In genomic region chr7:118462818-118463762, GRCm38 (mm10) we compare ENCODE assay signal across 10 mouse cellular contexts. TPM values are rescaled to one million over a fixed set of nuclear protein-coding genes. Genes with fewer than 3 reads are reported as not detected.
A peak's percentile ranks its signal among the peaks of the same experiment; 100 is the strongest.
DNase-seq lines count a peak whose midpoint lies in the region; ATAC-seq and TF ChIP-seq lines count a peak whose summit lies in the region.
"Had no signal": no experiment of that assay in that cellular context is flagged by ENCODE, and none has a peak within 500 bp of the region (broad histone marks: within the 10 kb centered on the region; RNA-seq: fewer than 3 reads in every experiment).

No protein-coding gene starts in this region.

- no peak for TF ChIP-seq EP300 in stomach, postnatal 0 days (optimal IDR thresholded peaks at IDR 0.05)

- H3K27ac ChIP-seq in forebrain, embryonic 13.5 days: no peak overlapping the region
- H3K27ac ChIP-seq in forebrain, embryonic 10.5 days: no peak overlapping the region
- no peak overlapping the region for H3K27ac ChIP-seq in midbrain, embryonic 14.5 days (replicated peaks; ENCODE audit: low read depth, low read length)
- H3K27ac ChIP-seq in midbrain, embryonic 15.5 days: no peak overlapping the region
- no peak overlapping the region for H3K27ac ChIP-seq in intestine, embryonic 15.5 days
- H3K27ac ChIP-seq in stomach, postnatal 0 days (replicated peaks): no peak overlapping the region; the same call in none of the 2 replicates

- no peaks in the 10 kb centered on the region for H3K36me3 ChIP-seq in forebrain, embryonic 13.5 days (ENCODE audit: poor library complexity, severe bottlenecking)
- no peaks in the 10 kb centered on the region for H3K36me3 ChIP-seq in forebrain, embryonic 10.5 days (replicated peaks)
- no peaks in the 10 kb centered on the region for H3K36me3 ChIP-seq in midbrain, embryonic 14.5 days (ENCODE audit: control insufficient read depth, insufficient read depth, low read length)
- H3K36me3 ChIP-seq in midbrain, embryonic 15.5 days (replicated peaks): no peaks in the 10 kb centered on the region
- no peaks in the 10 kb centered on the region for H3K36me3 ChIP-seq in intestine, embryonic 15.5 days
- no peaks in the 10 kb centered on the region for H3K36me3 ChIP-seq in stomach, postnatal 0 days (ENCODE audit: control insufficient read depth, insufficient read depth, low read length)

- no peaks in the 10 kb centered on the region for H3K9me3 ChIP-seq in forebrain, embryonic 13.5 days (replicated peaks)
- no peaks in the 10 kb centered on the region for H3K9me3 ChIP-seq in forebrain, embryonic 10.5 days
- H3K9me3 ChIP-seq in midbrain, embryonic 14.5 days (ENCODE audit: control insufficient read depth, low read length): no peaks in the 10 kb centered on the region
- no peaks in the 10 kb centered on the region for H3K9me3 ChIP-seq in midbrain, embryonic 15.5 days
- H3K9me3 ChIP-seq in intestine, embryonic 15.5 days: no peaks in the 10 kb centered on the region
- no peaks in the 10 kb centered on the region for H3K9me3 ChIP-seq in stomach, postnatal 0 days (ENCODE audit: control insufficient read depth, low read length)

- WGBS in forebrain, embryonic 13.5 days: 26% methylated on average over 11 of the region's 11 CpGs
- WGBS in forebrain, embryonic 10.5 days: 58% methylated on average over 11 of the region's 11 CpGs
- 38% methylated on average over 11 of the region's 11 CpGs for WGBS in midbrain, embryonic 14.5 days
- 36% methylated on average over 11 of the region's 11 CpGs for WGBS in midbrain, embryonic 15.5 days
- WGBS in intestine, embryonic 15.5 days: 42% methylated on average over 11 of the region's 11 CpGs
- 43% methylated on average over 11 of the region's 11 CpGs for WGBS in stomach, postnatal 0 days

- DNase-seq in forebrain, embryonic 10.5 days (ENCODE audit: extremely low spot score, low spot score): no peak
- DNase-seq in midbrain, embryonic 14.5 days: peak; percentile 29
- DNase-seq in stomach, postnatal 0 days (ENCODE audit: low spot score): peak; percentile 30
- DNase-seq in cerebellum, adult 9-11 months: no peak
- DNase-seq: adrenal gland, postnatal 14 days; cerebellum, adult 8-10 months had no signal

- no peaks in the 10 kb centered on the region for H3K27me3 ChIP-seq in forebrain, embryonic 13.5 days
- no peaks in the 10 kb centered on the region for H3K27me3 ChIP-seq in forebrain, embryonic 10.5 days (ENCODE audit: poor library complexity, severe bottlenecking)
- no peaks in the 10 kb centered on the region for H3K27me3 ChIP-seq in midbrain, embryonic 14.5 days (ENCODE audit: control insufficient read depth, insufficient read depth, low read length)
- H3K27me3 ChIP-seq in midbrain, embryonic 15.5 days (replicated peaks): no peaks in the 10 kb centered on the region
- no peaks in the 10 kb centered on the region for H3K27me3 ChIP-seq in intestine, embryonic 15.5 days (replicated peaks)
- no peaks in the 10 kb centered on the region for H3K27me3 ChIP-seq in stomach, postnatal 0 days (ENCODE audit: control insufficient read depth, insufficient read depth, low read length)

- H3K9ac ChIP-seq in forebrain, embryonic 13.5 days: no peak overlapping the region; the same call in 1 of the 2 replicates
- H3K9ac ChIP-seq in midbrain, embryonic 14.5 days (replicated peaks; ENCODE audit: low read length): no peak overlapping the region
- no peak overlapping the region for H3K9ac ChIP-seq in midbrain, embryonic 15.5 days
- no peak overlapping the region for H3K9ac ChIP-seq in intestine, embryonic 15.5 days
- no peak overlapping the region for H3K9ac ChIP-seq in stomach, postnatal 0 days (ENCODE audit: low read length)

- peak overlapping the region; percentile 14; the same call in 1 of the 2 replicates for H3K4me2 ChIP-seq in forebrain, embryonic 13.5 days
- H3K4me2 ChIP-seq in midbrain, embryonic 14.5 days (ENCODE audit: low read length): no peak overlapping the region
- H3K4me2 ChIP-seq in midbrain, embryonic 15.5 days: no peak overlapping the region
- no peak overlapping the region for H3K4me2 ChIP-seq in intestine, embryonic 15.5 days (replicated peaks)
- H3K4me2 ChIP-seq in stomach, postnatal 0 days (replicated peaks; ENCODE audit: low read depth): no peak overlapping the region

- no peak for TF ChIP-seq CTCF in stomach, postnatal 0 days (IDR thresholded peaks at IDR 0.05; ENCODE audit: low read depth)

- H3K4me3 ChIP-seq in forebrain, embryonic 13.5 days: no peak overlapping the region
- no peak overlapping the region for H3K4me3 ChIP-seq in forebrain, embryonic 10.5 days
- H3K4me3 ChIP-seq in midbrain, embryonic 14.5 days (replicated peaks; ENCODE audit: low read depth, low read length): no peak overlapping the region
- no peak overlapping the region for H3K4me3 ChIP-seq in midbrain, embryonic 15.5 days
- H3K4me3 ChIP-seq in intestine, embryonic 15.5 days (replicated peaks): no peak overlapping the region
- no peak overlapping the region for H3K4me3 ChIP-seq in stomach, postnatal 0 days (ENCODE audit: low read depth, low read length)

- peaks cover 12% of the 10 kb centered on the region for H3K4me1 ChIP-seq in forebrain, embryonic 13.5 days
- peaks cover 21% of the 10 kb centered on the region for H3K4me1 ChIP-seq in forebrain, embryonic 10.5 days
- peaks cover 15% of the 10 kb centered on the region; the same call in 1 of the 2 replicates for H3K4me1 ChIP-seq in midbrain, embryonic 14.5 days (ENCODE audit: control insufficient read depth, insufficient read depth, low read length)
- H3K4me1 ChIP-seq in midbrain, embryonic 15.5 days: peaks cover 5% of the 10 kb centered on the region; the same call in 1 of the 2 replicates
- peaks cover 27% of the 10 kb centered on the region for H3K4me1 ChIP-seq in intestine, embryonic 15.5 days (replicated peaks)
- peaks cover 4% of the 10 kb centered on the region for H3K4me1 ChIP-seq in stomach, postnatal 0 days (replicated peaks; ENCODE audit: control insufficient read depth, insufficient read depth)

- peak; percentile 19; the same call in 1 of the 2 replicates for ATAC-seq in forebrain, embryonic 13.5 days
- no peak for ATAC-seq in midbrain, embryonic 14.5 days (ENCODE audit: low FRiP score, low TSS enrichment)
- no peak for ATAC-seq in midbrain, embryonic 15.5 days (replicated peaks)
- ATAC-seq in intestine, embryonic 15.5 days: peak; percentile 26; the same call in 1 of the 2 replicates
- peak; percentile 55 for ATAC-seq in stomach, postnatal 0 days (ENCODE audit: low FRiP score, low TSS enrichment)
- ATAC-seq in cerebellum, adult (ENCODE audit: insufficient number of reproducible peaks, low FRiP score, low TSS enrichment): no peak

RNA-seq across cellular contexts. Expression of gene Syt17, which starts 15.1 kb away (rescaled TPM):
- polyA plus RNA-seq in forebrain, embryonic 13.5 days (2015; fragmentation: Nextera tagmentation; extraction: Ambion mirVana): 3.2 and 4.7 TPM in 2 replicates
- polyA plus RNA-seq in forebrain, embryonic 10.5 days (2016; fragmentation: Nextera tagmentation; extraction: Ambion mirVana): 1.2 and 1.4 TPM in 2 replicates
- polyA plus RNA-seq in midbrain, embryonic 14.5 days (2014; fragmentation: Nextera tagmentation; extraction: Ambion mirVana): 12.4 and 13.1 TPM in 2 replicates
- polyA plus RNA-seq in midbrain, embryonic 15.5 days (2015; fragmentation: Nextera tagmentation; extraction: Ambion mirVana): 19.7 and 20.2 TPM in 2 replicates
- 6.5 and 7.0 TPM in 2 replicates for polyA plus RNA-seq in intestine, embryonic 15.5 days (2015; fragmentation: Nextera tagmentation; extraction: Ambion mirVana)
- polyA plus RNA-seq in stomach, postnatal 0 days (2015; fragmentation: Nextera tagmentation; extraction: Ambion mirVana): 3.3 and 3.8 TPM in 2 replicates

RNA-seq across cellular contexts. Expression of gene Itpripl2, which starts 28.7 kb away (rescaled TPM):
- 0.67 and 0.74 TPM in 2 replicates for polyA plus RNA-seq in forebrain, embryonic 13.5 days (2015; fragmentation: Nextera tagmentation; extraction: Ambion mirVana)
- polyA plus RNA-seq in forebrain, embryonic 10.5 days (2016; fragmentation: Nextera tagmentation; extraction: Ambion mirVana): 0.82 and 0.95 TPM in 2 replicates
- polyA plus RNA-seq in midbrain, embryonic 14.5 days (2014; fragmentation: Nextera tagmentation; extraction: Ambion mirVana): 0.28 and 0.63 TPM in 2 replicates
- polyA plus RNA-seq in midbrain, embryonic 15.5 days (2015; fragmentation: Nextera tagmentation; extraction: Ambion mirVana): 0.79 and 1.0 TPM in 2 replicates
- 5.3 and 5.5 TPM in 2 replicates for polyA plus RNA-seq in intestine, embryonic 15.5 days (2015; fragmentation: Nextera tagmentation; extraction: Ambion mirVana)
- 6.1 and 6.7 TPM in 2 replicates for polyA plus RNA-seq in stomach, postnatal 0 days (2015; fragmentation: Nextera tagmentation; extraction: Ambion mirVana)

Comparison
In these comparisons a context has a peak if more than half of its experiments do, and no peak if none do; other contexts are left out.
1. ATAC-seq: peak in forebrain, embryonic 13.5 days (single experiment), intestine, embryonic 15.5 days (single experiment) and stomach, postnatal 0 days (single experiment); none in midbrain, embryonic 14.5 days (single experiment), midbrain, embryonic 15.5 days (single experiment) and cerebellum, adult (single experiment).
2. DNase-seq: peak in midbrain, embryonic 14.5 days (single experiment) and stomach, postnatal 0 days (single experiment); none in forebrain, embryonic 10.5 days (single experiment) and cerebellum, adult 9-11 months (single experiment).